Mouse (Mus musculus) liver, postnatal 0 days (tissue): ENCODE results near the gene Gtsf1l.

Experiments used
- CTCF ChIP-seq: sonication (generic); IDR thresholded peaks from 2 replicates; pipeline ENCODE4 v1.5.1; 2016; ENCODE audit warnings: antibody characterized with exemption, low read depth
- EP300 ChIP-seq: IDR thresholded peaks from 2 replicates; pipeline ENCODE4 v1.6.1; 2016; ENCODE audit warnings: antibody characterized with exemption, low read depth, mild to moderate bottlenecking

GRCm38 (mm10) chr2:163135931-163136330 is 48.3 kb upstream of the Gtsf1l start:
- TF ChIP-seq CTCF (no peak), EP300 (no peak)
